Mouse (Mus musculus) WW6 (cell line): ENCODE results near the gene Ywhab.

Source experiments
- DNase-seq: peaks from one replicate; pipeline ENCODE4 v3.0.0-alpha.2; 2013; ENCODE audit warnings: low read depth, low spot score

Ywhab gene

DNA sequence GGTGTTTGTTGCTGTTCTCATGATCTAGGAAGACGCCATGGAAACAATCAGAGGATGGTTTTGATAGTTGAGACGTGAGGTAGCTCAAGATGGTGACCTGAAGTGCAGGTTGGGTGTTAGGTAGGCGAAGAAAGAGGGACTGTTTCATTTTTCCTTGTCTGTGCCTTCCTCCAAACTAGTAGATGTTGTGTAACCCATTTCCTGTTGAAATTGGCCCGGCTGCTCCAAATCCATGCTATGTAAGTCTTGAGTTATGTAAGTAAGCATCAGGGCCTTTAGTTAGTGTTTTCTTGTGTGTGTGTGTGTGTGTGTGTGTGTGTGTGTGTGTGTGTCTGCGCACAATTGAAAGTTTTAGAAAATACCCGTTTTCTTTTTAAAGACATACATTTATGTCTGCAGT lies 14.5 kb downstream of the Ywhab start:
- DNase-seq, result no peak

DNA sequence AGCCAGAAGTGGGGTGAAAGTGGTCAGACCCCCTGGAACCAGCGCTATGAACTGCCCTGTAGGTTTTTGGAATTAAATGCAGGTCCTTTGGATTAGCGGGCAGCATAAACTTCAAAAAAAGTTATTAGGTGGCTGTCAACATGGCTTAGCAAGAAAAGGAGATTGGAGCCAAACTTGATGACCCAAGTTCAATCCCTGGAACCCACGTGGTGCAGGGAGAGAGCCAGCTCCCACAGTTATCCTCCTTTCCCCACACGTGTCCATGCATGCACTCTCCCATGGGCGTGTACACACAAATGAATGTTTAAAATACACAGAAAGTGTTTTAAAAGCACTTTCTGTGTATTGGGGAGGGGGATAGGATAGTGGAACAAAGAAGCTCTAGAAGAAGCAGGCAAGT lies 15.7 kb downstream of the Ywhab start:
- no peak for DNase-seq

DNA sequence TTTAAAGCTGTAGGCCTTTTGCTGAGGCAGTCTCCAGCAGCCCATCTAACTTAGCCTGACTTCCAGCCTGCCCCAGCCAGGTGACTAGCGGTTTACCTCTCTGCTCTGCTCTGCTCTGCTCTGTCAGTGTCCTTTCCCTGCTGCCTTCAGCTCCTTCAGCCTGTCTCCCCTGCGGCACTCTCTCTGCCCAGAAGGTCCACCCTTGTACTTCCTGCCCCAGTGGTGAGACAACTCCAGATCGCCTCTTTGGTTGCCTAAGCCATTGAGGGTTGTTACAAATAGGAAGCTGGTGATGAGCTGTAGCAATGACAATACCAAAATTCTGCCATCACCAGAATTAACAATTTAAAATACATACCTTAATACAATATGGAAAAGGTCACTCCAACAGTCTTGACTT lies 16.2 kb downstream of the Ywhab start:
- DNase-seq, result no peak

DNA sequence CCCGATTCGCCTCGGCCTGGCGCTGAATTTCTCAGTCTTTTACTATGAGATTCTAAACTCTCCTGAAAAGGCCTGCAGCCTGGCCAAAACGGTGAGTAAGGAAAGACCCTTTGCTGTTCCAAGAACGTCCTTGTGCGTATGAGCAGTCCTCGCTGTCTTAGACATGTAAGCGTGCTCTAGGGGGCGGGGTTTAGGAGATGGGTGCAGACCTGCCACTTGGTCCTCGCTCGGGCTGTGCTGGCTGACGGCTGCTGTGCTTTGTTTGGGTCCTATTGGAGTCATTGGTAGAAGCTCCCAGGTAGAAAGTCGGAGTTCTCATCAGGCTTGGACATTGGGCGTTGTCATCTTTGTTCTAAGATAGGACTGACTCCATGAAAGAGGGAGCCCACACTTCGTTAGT lies 20.5 kb downstream of the Ywhab start:
- no peak for DNase-seq

DNA sequence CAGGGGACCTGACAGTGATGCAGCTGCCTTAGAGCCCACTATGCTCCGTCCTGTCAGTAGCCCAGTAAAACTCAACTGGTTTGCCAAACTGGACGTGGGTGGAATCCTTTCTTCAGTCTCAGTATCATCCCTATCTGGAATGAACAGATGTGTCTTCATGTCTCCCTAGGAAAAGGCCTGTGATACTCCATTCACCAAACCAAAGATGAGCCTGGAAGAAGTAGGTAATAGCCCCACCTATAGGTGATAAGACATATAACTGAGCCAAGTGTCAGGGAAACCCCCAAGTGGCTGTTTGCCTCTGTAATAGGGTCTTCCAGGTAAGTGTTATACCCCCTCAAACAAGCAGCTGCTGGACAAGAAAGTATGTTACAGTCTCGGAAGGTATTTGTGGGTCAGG lies 24.1 kb downstream of the Ywhab start:
- DNase-seq, result no peak

DNA sequence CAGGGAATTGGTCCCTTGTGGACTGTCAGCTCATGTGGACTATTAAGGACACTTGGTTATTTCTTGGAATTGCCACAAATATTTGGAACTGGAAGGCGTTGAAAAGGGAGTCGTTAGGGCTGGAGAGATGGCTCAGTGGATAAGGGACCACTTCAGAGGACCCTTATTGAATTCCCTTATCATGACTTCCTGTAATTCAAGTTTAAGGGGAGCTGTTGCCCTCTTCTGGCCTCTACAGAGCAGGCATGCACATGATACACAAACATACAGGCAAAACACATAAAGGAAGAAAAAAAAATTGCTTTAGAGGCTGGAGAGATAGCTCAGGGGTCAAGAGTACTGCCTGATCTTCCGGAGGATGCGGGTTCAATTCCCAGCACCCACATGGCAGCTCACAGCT lies 25.2 kb downstream of the Ywhab start:
- no peak for DNase-seq

DNA sequence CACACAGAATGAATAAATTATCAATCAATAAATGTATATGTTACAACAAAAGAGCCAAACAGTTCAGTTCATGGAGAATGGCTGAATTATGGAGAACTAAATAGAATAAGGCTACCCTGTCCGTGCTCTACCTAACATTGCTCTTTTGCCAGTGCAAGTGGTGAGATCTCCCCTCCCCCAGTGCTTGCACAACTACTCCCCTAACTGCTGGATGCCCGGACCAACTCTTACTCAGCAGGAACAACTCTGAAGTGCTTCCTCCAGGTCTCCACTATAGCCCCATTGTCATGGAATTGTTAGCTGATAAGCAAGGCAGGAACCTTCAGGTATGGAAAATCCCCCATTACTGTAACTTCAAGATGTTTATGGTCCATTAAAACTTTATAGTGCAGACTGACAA lies 27.3 kb downstream of the Ywhab start:
- DNase-seq, result no peak

DNA sequence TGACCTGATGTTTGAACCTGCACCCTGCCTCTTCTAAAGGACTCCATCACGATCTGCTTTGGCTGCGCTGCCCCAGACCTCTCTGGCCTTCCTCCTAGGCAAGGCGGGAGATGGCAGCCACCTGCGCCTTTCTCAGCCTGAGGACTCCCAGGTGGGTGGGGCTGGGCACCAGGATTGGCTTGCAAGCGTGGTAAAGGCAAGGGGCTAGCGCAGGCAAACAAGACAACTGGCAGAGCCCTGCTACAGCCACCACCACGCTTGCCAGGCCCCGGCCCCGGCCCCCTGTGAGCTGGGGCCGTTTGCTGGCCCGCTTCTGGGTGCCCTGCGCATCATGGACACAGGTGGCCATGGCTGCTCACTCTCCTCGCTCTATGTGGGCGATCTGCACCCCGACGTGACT lies 30.4 kb downstream of the Ywhab start, which contains the start of gene Pabpc1l:
Gene Pabpc1l, plus strand, starts transcription at position 301 of the 400 bp plus-strand sequence.
- no peak for DNase-seq

DNA sequence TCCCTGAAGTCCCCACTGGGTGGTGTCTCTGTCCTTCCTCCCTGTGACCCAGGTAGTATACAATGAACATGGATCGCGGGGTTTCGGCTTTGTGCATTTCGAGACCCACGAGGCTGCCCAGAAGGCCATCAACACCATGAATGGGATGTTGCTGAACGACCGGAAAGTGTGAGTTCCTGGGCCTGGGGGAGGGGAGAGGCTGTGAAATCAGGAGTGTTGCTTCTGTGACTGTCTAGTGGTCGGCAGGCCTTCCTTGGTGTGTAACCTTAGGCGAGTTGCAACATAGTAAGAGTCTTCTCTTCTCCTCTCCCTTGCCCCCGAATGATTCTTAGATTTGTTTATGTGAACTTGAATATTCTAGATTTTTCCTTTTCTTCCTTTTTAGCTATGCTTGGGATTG lies 36.4 kb downstream of the Ywhab start:
- DNase-seq, result no peak

DNA sequence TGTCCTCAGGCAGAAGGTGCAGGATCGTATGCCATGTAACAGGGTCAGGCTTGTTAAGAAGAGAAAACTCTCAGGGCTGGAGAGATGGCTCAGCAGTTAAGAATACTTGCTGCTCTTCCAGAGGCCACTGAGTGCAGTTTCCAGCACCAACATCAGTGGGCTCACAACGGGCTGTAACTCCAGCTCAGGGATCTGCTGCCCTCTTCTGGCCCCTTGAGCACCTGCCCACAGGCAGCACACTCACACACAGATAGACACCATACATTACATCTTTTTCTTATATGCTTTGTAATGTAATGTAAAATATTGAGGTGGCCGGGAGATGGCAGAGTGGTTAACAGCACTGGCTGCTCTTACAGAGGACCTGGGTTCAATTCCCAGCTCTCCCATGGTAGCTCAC lies 38.2 kb downstream of the Ywhab start:
- DNase-seq, result no peak

DNA sequence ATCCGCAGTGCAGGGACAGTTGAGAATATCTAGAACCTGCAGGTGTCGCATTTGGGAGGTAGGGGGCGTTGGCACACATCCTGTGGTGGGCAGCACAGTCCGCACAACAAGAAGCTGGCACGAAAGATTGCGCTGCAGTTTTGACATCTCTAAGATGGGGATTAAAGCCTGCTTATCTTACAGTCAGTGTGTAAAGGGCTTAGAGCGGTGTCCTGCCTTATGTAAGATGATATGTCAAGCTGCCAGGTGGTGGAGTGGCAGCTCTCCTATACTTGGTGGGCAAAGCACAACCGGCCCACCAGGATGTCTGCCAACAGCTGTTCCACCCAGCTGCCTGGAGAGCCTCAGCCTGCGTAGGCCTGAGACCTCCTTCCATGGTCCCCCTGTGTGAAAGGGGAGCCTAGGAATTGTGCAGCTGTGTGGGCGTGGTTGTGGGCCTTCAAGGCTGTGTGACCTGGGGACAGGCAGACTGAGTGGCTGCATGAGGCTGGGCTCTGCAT lies 41.8 kb downstream of the Ywhab start:
- DNase-seq, result no peak

DNA sequence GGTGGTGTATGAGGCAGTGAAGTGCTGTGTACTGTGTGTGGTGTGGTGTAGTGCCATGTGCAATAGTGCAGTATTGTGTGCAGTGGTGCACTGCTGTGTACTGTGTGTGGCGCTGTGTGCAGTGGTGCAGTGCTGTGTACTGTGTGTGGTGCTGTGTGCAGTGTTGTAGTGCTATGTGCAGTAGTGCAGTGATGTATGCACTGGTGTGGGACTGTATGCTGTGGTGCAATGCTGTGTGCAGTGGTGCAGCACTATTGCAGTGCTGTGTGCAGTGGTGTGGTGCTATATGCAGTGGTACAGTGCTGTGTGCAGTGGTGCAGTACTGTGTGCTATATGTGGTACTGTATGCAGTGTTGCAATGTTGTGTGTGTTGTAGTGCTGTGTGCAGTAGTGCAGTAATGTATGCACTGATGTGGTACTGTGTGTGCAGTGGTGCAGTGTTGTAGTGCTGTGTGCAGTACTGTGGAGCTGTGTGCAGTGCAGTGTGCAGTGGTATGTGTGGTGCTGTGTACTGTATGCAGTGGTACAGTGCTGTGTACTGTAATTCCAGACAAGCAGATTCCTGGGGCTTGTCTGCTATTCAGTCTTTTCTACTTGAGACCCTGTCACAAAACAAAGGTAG lies 43.8 kb downstream of the Ywhab start:
- DNase-seq, result no peak

DNA sequence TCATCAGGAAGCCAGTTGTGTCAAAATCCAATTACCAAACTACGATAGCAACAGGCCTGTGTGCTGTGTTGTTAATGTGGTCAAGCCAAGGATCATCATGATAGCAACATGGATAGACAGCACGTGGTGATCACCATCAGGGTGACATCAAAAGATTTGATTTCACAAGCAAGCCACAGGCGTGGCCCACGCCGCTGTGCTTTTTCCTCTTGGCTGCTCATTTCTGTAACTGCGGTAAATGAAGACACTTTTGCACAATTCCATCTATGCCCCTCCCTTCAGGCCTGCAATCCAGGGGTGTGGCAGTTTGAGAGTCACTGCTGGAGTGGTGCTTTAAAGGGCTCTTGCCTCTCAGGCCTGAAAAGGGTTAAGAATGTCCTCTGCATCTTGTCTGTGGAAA lies 46.2 kb downstream of the Ywhab start:
- DNase-seq, result no peak

DNA sequence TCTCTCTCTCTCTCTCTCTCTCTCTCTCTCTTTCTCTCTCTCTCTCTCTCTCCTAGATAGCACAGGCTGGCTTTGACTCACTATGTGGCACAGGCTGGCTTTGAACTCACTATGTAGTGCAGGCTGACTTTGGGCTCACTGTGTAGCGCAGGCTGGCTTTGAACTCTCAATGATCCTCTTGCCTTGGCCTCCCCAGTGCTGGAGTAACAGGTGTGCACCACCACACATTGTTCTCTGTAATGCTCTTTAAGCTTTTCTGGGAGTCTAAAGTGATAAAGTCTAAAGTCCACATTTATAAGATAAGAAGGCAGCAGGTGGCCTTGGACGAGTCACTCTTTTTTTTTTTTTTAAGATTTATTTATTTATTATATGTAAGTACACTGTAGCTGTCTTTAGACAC lies 46.8 kb downstream of the Ywhab start:
- no peak for DNase-seq

DNA sequence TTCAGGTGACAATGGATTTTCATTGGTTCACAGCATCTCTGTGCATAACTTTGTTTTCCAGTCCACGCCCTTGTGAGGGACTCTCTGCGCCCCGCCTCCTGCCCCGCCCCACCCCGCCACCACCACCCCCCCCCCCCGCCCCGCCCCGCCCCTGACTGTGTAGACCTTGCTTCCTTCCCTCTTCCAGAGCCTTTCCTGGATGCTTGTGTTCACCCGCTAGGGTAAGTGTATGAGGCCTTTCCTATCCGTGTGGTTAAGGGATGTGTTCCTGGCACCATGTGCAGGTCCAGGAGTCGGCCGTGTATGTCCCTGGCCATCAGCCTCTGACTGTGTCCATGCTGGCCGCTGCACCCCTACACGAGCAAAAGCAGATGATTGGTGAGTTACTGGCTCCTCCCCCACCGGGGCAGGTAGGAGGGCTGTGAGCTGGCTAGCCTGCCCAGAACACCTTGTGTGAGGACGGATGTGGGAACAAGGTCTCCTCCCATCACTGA lies 52.5 kb downstream of the Ywhab start:
- no peak for DNase-seq

DNA sequence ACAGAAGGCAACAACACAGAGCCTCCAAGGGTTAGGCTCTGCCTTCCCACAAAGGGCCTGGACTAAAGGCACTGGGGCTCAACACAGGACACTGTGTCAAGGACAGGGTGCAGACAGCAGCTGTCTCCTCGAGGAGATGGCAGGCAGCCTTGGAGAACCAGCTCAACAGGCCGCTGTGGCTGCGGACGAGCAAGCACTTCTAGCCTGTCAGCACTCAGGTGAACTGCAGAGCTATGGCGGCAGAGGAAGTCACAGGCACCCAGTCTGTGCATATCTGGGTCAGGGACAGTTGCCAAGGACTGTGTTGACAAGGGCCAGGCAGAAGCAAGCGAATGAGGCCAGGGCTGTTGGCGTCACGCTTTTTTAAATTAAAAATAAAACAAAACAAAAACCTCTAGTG lies 59.0 kb downstream of the Ywhab start:
- DNase-seq, result no peak

DNA sequence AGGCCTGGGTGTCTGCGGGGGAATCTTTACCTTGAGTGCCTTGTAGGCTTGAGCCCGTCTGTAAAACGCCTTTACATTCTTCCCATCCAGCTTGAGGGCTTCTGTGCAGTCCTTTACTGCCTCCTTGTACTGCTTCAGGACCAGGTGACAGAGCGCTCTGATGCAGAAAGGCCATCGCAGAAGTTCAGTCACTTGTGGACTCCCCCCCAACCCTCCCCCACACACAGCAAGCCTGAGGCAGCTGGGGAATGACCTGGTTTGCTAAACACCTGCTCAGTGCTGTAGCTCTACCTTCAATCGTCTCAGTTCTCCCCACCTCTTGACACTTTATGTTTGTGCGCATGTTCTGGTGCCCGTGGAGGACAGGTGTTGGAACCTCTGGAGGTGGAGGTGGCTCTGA lies 59.9 kb downstream of the Ywhab start:
- DNase-seq, result no peak

DNA sequence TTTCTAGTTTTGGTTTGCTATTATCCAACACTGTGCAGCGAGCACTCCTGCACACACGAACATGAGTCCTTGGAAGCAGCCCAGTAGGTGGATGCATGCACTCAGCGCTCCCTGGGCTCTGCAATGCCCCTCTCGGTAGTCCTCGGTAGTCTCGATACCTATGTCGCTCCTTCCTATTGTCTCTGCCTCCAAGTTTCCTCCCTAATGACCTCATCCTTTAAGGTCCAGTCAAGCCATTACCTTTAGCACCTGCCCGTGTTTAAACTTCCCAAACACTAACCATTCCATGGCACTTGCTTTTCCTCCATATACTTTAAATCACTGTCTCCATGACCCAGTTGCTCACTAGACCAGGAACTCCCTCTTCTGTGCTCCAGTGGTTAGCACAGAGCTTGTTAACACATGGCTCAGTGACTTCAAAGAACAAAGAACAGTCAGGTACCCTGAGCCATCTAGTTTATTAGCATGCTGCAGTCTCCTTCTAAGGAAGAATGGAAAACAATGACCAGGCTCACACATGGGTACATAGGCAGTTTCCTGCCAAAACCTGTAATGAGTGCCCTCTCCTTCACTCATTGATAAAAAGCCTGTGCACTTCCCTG lies 65.0 kb downstream of the Ywhab start:
- DNase-seq, result no peak
